Mouse (Mus musculus) leukemia stem cell, adult 10-12 weeks (primary cell): ENCODE data around the gene Mut. TPM values are rescaled to one million over a fixed set of nuclear protein-coding genes. Genes with fewer than 3 reads are reported as not detected.

Source experiments
- polyA plus RNA-seq: library from polyadenylated mRNA; stranded (reverse); fragments of >175 nt; gene quantifications from 2 replicates; pipeline ENCODE4 v1.2.3, GENCODE M21; 2012; ENCODE audit warnings: low replicate concordance

Mut gene
- polyA plus RNA-seq = 0.14 and 3.8 TPM in 2 replicates

DNA sequence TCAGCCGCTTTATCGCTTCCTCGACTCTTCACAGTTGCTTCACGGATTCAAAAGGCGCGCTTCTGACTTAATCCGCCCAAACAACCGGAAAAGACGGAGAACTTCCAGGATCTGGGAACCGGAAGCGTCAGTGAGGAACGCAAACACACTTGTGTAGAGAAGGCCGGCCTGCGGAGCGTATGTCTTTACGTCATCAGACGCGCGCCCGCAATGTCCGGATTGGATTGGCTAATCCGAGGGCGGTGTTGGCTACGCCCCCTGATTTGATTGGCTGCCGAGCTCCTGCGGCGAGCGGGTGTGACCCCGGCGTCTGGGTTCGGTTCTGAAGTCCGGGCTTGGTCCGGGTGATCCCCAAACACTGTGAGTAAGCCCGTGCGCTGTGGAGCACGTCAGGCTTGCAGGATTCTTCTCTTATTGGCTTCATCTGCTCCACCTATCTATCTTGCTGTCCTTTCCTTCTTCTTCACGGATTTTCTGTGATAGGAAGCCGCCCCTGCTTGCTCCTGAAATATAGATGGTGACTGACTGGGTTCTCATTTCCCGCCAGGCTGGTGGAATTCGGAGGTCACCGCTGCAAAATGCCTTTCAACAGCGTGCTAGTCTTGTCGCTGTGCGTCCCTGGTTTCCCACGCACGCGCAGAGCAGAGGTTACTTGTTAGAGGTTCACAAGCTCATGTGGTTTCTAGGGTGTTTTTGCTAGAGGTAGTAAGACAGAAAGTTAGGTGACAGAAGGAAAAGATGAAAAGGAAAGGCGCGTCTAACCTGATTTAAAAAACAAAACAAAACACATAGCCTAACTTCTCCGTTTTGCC is at the start of gene Mut, which contains the start of gene Cenpq:
TSS of gene Mut (plus strand) at position 266 of the 812 bp plus-strand sequence.
TSS of gene Cenpq (minus strand) at position 628 of the 812 bp plus-strand sequence.

DNA sequence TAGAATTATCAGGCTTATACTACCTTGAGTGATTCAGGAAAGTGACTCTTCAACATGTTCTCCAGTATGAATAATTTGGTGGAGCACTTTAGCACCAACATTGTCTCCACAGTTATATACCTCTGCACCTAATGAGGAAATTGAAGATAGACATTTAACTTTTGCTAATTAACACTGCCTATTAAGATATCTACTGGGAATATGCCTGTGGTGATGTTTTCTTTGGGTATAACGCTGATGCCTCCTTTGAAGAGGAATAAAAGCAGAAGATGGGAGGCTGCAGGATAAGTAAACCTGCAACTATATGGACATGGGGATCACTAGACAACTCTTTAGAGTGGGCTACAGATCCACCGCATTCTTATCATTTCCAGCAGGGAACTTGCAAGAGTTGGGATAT is 20.2 kb upstream of the Mut start, which contains the start of gene Glyatl3:
TSS of gene Glyatl3 (minus strand) at position 101 of the 400 bp plus-strand sequence.

Other genes with a start within 250 kb of the Mut start
- gene Esp1, start 207.6 kb upstream of the Mut start, polyA plus RNA-seq = not detected in 2 replicates
- 0.19 TPM in 1 of 2 replicates, not detected in the other for gene Crisp2, start 127.7 kb upstream of the Mut start, polyA plus RNA-seq
- gene Rhag, start 123.6 kb upstream of the Mut start, polyA plus RNA-seq = 28.1 and 92.5 TPM in 2 replicates
- gene 9130008F23Rik, start 54.1 kb upstream of the Mut start, polyA plus RNA-seq = 0.41 TPM in 1 of 2 replicates, not detected in the other
- gene Glyatl3, start 20.3 kb upstream of the Mut start, polyA plus RNA-seq = not detected in 2 replicates
- gene Cenpq, start 362 bp downstream of the Mut start, polyA plus RNA-seq = 0.32 and 1.3 TPM in 2 replicates